Mouse (Mus musculus) myocyte (in vitro differentiated cells): ENCODE data around the gene Ucn2.

Source experiments
- E2F4 ChIP-seq: IDR thresholded peaks from one replicate; pipeline ENCODE4 v1.6.1; 2011; ENCODE audit warnings: mild to moderate bottlenecking, control low read depth, moderate library complexity; ENCODE audit not compliant: insufficient read depth
- MAX ChIP-seq: IDR thresholded peaks from one replicate; pipeline ENCODE4 v1.6.1; 2011; ENCODE audit warnings: low read depth, mild to moderate bottlenecking, control low read depth
- MYOD1 ChIP-seq, 3 experiments: IDR thresholded peaks; one replicate each; pipeline ENCODE4 v1.6.1; 2011; ENCODE audit warnings: control low read depth in 2 of 3, low read depth in 2 of 3, mild to moderate bottlenecking in 2 of 3, moderate library complexity in 1 of 3; ENCODE audit not compliant: insufficient read length in 2 of 3, control insufficient read depth in 1 of 3
- MYOG ChIP-seq, 3 experiments: IDR thresholded peaks; one replicate each; pipeline ENCODE4 v1.6.1; 2011; ENCODE audit warnings: control low read depth in 2 of 3, low read depth in 2 of 3, mild to moderate bottlenecking in 2 of 3; ENCODE audit not compliant: insufficient read length in 2 of 3, control insufficient read depth in 1 of 3, insufficient read depth in 1 of 3
- POLR2A ChIP-seq: IDR thresholded peaks from one replicate; pipeline ENCODE4 v1.6.1; 2011; ENCODE audit warnings: low read depth, mild to moderate bottlenecking, control low read depth, moderate library complexity; ENCODE audit not compliant: insufficient read length
- POLR2AphosphoS2 ChIP-seq: IDR thresholded peaks from one replicate; pipeline ENCODE4 v1.6.1; 2011; ENCODE audit warnings: low read depth, control low read depth; ENCODE audit not compliant: insufficient read length
- TCF12 ChIP-seq: IDR thresholded peaks from one replicate; pipeline ENCODE4 v1.6.1; 2011; ENCODE audit warnings: mild to moderate bottlenecking, control low read depth; ENCODE audit not compliant: poor library complexity, insufficient read depth, severe bottlenecking
- USF1 ChIP-seq: IDR thresholded peaks from one replicate; pipeline ENCODE4 v1.6.1; 2011; ENCODE audit warnings: low read depth, mild to moderate bottlenecking, control low read depth, moderate library complexity

DNA sequence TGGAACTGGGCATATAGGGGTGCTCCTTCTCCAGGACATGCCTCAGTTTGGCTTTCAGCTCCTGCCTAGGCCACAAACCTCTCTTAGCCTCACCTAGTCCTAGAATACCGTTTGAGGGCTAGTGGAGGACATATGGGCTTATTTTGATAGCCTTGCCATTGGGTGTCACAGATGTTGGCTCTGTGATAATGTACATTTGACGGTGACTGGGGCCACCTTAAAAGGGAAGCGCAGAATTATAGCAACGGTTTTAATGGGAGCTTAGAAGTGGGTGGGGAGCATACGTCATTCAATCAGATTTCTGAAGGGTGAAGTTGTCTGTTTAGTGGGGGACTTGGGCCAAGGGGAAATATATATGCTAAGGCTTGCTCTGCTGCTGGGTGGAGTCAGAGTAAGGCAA lies 40.2 kb upstream of the Ucn2 start:
- TF ChIP-seq POLR2A (no peak), TCF12 (no peak), MYOD1 (IDR thresholded peaks at IDR 0.05; ENCODE audit: control insufficient read depth in 1 of 3, insufficient read length in 2 of 3, low read depth in 2 of 3) (no peak), USF1 (no peak), E2F4 (no peak), MYOG (IDR thresholded peaks at IDR 0.05; ENCODE audit: control insufficient read depth in 1 of 3, insufficient read depth in 1 of 3, insufficient read length in 2 of 3, low read depth in 2 of 3) (no peak), MAX (no peak), POLR2AphosphoS2 (no peak)
